Mouse (Mus musculus) heart, postnatal 36 days (tissue): ENCODE measurements around the gene Glt8d2. TPM values are rescaled to one million over a fixed set of nuclear protein-coding genes. Genes with fewer than 3 reads are reported as not detected.
"Not testable (repeated sequence)": the region's sequence is repeated elsewhere in the genome, so short reads cannot be mapped to it uniquely, and the experiment has no call there.

Source experiments
- DNase-seq, 2 experiments: peaks; one replicate each; pipeline ENCODE4 v3.0.0; 2021 to 2022
- intact Hi-C: fragments of 180-260 bp; cut with DNase I; formaldehyde crosslinking; loops from one replicate; pipeline ENCODE4 v1.15.1; 2025
- total RNA-seq, 2 experiments: library from RNA; stranded (reverse); gene quantifications; 2 replicates each; pipeline ENCODE4 v1.2.3; 2021

The Glt8d2 gene
- total RNA-seq, 2 experiments from 2014 or later: 3.7 to 6.2 TPM

DNA sequence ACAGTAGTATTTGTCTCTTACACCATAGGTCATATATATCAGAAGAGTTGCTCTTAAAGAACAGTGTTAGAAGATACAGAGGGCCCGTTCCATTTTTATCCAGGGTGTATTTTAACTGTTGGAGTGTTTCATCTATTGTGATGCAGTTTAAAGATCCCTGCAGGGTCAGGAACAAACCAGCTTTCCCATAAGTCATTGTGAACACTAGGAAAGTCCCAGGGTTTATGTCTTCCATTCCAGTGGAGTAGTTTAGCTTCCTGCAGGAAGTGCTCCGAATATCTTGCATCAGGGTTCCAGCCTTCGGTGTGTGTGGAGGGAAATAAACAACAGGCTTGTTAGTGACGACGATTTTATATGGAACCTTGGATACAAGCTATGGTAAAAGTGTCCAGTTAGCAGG lies 39.2 kb downstream of the Glt8d2 start:
- no peak for DNase-seq
- intact Hi-C loops: no loop called here

DNA sequence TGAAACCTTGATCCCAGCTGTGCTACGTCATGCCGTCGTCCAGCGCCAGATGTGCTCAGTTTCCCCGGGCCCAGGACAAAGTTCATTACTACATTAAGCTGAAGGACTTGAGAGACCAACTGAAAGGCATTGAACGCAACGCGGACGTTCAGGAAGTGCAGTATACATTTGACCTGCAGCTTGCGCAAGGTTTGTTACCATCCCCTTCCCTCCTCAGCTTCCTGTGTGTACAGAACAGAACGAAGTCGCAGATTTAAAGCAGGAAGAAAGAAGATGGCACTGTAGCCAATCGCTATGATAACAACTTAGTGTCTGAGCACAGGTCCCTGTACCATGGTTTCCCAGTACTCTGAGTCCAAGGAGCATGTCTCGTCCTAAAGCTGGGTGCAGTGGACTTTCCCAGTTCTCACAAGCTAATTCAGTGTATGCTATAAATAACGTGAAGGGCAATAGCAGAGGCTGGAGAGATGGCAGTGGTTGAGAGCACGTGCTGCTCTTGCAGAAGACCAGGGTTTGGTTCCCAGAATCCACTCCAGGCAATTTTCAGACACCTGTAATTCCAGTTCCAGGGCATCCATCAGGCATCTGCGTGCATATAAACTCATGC lies 43.1 kb downstream of the Glt8d2 start:
- no peak for DNase-seq
- intact Hi-C loops: no loop called here

DNA sequence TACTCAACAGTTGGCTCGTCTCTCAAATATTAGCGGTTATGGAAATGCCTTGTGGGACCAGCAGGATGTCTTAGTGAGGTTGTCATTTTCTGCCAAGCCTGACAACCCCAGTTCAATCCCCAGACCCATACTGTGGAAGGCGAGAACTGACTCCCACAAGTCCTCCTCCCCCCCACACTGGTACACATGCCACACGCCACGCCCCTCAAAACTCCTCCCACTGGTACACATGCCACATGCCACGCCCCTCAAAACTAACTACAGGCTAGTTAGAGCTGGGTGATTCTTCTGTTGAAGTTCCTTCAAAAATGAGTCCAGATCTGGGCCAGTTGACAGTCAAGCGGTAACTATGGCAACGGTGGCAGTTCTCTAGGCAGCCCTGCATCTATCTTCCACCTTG lies 44.4 kb downstream of the Glt8d2 start:
- no peak for DNase-seq
- intact Hi-C loops: no loop called here

DNA sequence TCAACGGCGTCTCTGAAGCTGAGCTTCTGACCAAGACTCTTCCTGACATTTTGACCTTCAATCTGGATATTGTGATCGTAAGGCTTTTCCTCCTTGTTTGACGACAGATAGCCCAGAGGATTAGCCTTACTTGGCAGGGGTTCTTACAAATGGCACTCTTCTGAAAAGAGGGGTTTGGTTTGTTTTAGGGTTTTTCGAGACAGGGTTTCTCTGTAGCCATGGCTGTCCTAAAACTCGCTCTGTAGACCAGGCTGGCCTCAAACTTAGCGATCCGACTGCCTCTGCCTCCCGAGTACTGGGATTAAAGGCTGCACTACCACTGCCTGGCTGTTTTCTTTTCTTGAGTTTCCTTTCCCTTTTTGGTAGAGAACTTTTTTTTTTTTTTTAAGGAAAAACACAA lies 49.0 kb downstream of the Glt8d2 start:
- DNase-seq: no peak
- intact Hi-C loops: no loop called here

DNA sequence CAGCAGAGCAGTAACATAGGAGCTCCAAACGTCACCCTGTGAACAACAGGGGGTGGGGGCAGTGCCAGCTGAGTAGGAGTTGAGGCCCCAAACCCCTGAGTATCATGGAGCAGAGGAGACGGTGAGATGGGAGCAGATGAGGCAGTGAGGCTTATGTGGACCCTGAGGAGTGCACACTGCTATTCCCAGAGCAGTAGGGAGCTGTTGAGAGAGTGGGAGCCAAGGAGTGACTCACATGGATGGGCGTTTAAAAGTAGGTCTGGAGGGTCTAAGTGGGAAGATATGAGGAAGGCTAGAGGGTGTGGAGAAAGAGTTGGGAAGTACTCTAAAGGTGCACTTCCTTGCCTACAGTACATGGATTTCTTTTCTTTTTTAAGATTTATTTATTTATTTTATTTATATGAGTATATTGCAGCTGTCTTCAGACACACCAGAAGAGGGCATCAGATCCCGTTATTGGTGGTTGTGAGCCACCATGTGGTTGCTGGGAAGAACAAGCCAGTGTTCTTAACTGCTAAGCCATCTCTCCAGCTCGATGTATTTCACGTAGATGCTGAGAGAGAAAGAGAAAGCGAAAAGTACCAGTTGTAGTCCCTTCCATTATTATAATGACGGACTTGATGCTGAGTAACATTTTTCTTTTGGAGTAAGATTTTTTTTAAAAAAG lies 51.3 kb downstream of the Glt8d2 start:
- intact Hi-C loops: no loop called here
- no peak for DNase-seq

DNA sequence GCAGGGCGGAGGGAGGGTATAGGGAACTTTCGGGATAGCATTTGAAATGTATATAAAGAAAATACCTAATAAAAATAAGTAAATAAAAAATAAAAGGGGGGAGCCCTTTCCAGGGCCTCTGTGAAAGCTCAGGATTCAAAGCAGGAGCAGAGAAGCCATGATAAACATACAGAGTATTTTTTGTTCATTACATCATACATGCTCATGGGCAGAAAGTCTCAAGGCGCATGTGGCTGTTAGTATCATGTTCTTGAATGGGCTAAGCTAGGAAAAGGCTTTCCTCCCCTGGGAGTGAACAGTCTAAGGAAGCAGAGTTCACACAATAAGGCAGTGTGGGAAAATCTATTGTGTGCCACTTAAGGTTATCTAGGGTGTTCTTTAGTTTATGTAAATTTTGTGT lies 54.1 kb downstream of the Glt8d2 start:
- no peak for DNase-seq
- intact Hi-C loops: no loop called here

DNA sequence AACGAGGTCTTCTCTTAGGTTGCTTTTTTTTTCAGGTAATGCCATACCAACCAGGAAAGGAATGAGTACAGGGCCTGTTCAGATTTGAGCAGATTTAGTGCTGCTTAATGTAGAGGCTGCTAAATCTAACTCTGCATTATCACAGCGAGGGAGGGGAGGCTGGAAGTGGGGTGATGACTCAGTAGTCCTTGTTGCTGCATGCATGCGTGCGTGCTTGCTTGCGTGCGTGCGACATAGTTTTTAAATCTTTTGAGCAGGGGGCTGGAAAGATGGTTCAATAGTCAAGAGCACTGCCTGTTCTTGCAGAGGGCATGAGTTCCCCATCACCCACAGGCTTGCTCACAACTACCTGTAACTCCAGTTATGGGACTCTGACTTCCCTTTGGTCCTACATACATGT lies 56.1 kb downstream of the Glt8d2 start:
- no peak for DNase-seq
- intact Hi-C loops: no loop called here

DNA sequence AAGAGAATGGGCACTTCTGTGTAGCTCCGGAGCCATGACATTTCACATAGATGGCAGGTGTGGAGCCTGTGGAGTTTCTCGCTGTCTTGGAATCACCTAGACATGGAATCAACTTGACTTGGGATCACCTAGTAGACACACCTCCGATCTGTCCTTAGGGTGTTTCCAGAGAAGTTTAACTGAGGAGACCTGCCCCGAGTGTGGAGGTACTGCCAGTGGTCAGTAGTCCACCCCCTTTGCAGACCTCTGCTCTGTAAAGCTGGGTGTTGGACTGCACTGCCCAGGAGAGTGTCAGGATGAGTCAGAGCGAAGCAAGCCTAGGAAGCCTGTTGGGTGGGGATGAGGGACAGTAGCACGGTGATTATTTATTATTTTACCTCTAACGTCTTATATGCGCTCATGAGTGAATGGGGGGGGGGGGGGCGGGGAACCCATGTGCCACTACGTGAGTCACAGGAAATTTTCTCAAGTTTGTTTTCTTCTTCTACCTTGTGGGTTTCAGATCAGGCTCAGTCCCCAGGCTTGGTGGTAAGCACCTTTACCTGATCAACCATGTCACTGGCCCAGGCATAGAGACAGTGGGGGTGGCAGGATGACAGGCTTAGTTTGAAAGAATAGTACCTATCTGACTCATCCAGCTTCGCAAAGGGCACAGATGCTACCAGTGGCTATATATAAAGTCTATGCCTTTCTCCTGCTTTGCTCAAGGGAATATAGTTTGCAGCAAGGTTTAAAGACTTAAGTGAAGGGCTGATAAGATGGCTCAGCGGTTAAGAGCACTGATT lies 57.8 kb downstream of the Glt8d2 start:
- intact Hi-C loops: no loop called here
- DNase-seq: no peak

DNA sequence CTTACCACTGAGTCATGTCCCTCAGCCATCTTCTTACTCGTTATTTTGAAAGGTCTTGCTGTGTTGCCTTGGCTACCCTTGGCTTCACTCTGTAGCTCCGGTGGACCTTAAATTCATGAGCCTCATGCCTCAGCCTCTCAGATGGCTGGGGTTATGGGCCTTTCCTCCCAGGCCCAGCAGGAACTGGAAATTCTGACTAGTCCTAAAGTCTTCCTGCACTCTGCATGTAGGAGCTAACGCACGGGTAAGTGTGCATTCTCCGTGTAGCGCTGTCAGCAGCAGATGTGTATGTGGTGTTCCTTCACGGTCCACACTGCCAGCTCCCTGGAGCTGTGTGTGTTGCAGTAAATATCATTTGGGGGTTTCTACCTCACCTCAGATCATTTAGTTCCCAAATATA lies 59.3 kb downstream of the Glt8d2 start:
- DNase-seq: no peak

DNA sequence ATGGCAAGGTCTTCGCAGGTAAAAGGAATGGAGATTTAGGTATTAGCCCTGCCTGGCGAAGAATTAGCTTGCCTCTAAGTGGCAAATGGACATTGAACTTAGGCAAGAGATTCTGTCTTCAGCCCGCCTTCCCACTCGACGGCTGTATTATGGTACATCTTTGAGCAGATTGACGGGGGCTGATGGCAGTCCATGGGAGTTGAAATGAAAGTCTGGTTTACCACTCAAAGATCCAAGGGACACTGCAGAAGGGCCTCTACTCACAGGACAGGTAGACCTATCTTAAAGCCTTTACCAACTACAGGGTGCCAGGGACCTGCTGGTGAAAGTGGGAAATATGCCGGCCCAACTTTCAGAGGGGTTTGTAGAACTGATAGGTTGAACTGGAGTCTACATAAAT lies 60.0 kb downstream of the Glt8d2 start:
- no peak for DNase-seq
- intact Hi-C loops: no loop called here

More for the DNA sequence above, 59.3 kb downstream of the Glt8d2 start:
- intact Hi-C loops: no loop called here

DNA sequence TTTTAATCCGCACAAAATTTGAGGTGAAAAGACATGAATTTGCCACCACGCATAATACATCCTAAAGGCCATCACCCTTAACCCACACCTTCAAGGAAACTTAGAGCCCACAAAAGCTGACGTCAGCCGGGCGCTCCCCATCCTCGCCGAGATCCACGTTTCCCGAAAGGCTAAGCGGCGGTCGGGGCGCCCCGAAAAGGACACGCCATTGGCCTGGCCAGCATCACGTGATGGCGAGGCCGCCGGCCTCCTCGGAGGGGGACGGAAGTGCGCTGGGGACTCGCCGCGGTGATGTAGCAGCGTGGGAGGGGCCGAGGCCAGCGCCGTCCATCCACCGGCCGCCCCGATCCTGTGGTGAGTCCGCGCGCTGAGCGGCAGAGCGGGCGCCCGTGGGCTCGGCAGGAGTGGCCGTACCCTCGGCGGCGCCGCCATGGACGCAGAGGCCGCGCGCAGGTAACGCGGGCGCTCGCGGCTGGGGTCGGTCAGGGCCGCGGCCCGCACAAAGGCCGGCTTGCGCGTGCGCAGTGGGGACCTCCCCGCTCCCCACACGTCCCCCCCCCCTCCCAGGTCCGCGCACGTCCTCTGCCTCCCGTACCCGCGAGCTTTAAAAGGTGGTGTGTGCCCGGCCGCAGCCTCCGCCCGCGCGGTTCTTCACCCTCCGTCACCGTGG lies 60.7 kb downstream of the Glt8d2 start, which contains the start of gene Tdg:
TSS of gene Tdg (plus strand) at position 243 of the 670 bp plus-strand sequence.
- DNase-seq: peak; percentile 84 to 90
- intact Hi-C loops: loop anchor here (5.0 kb wide), 1 partner anchor 68 kb away; the partner anchor contains the start of gene Hcfc2

DNA sequence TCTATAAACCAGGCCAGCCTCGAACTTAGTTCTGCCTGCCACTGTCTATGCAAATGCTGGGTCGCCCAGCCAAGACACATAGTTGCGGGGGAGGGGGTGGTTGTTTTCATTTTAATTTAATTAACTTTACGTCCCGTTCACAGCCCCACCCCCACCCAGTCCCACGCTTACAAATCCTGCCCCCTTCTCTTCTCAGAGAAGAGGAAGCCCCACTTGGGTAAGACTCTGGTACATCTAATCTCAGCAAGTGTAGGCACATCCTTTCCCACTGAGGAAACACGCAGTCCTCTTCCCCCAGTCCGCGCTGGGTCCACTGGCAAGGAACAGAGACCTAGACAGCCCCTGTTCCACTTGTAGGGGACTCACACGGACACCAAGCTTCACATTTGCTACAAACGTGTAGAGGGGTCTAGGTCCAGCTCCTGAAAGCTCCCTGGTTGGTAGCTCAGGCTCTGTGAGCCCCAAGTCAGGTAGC lies 61.3 kb downstream of the Glt8d2 start:
- DNase-seq: no peak
- intact Hi-C loops: loop anchor here (5.0 kb wide), 1 partner anchor 68 kb away; the partner anchor contains the start of gene Hcfc2

DNA sequence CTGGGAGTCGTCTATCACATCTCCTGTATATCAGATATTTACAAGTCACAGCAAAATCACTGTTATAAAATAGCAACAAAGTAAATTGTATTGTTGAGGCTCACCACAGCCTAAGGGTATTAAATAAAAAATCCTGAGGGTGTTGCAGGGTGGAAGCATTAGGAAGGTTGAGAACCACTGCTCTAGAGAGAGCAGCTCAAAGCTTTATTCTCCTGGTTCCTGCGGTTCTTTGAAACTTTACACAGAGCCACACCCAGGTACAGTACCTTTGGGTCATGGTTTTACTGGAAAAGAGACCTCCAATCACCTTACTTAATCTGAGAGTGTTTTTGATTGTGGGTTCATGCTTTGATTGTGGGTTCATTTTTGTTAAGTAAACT lies 66.9 kb downstream of the Glt8d2 start:
- DNase-seq, intact Hi-C loops: not testable (repeated sequence)

DNA sequence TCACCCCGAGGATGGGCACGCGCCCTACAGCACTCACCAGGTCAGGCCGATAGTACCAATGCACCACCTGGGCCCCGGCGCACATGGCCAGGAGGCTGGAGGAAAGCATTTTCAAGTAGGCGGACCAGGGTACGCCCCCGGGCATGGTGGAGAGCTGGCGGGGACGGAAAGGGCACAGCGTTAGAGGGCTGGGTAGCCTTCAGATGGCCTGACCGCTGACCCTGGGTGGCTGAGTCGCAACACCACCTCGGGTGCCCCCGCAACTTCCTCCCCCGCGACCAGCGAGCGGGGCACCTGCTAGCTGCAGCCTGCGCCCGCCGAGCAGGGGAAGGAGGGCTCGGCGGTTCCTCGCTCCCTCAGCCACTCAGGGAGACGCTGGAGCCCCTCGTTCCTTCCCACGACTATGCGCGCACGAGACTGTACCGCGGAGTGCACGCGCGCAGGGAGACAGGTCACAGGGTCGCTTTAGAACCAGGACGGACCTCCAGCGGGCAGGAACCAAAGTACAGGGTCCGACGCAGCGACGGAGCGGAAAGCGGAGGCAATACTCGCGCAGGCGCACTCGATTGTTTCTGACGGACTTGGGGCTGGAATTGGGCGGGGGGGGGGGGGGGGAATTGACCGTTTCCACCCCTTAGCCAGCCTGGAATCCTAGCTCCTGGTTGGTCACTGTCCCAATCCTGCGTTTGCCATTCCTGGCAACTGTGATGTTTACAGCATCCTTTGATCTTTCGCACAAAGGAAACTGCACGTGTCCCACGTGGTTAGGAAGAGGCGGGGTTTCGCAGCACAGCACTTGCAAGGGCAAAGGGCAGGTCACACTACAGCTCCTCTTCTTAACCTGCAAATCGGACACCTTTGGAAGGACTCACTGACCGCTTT lies 67.5 kb downstream of the Glt8d2 start, which contains the start of gene 1190007I07Rik:
TSS of gene 1190007I07Rik (minus strand) at position 558 of the 882 bp plus-strand sequence.
- intact Hi-C loops: no loop called here
- peak; percentile 89 for DNase-seq

DNA sequence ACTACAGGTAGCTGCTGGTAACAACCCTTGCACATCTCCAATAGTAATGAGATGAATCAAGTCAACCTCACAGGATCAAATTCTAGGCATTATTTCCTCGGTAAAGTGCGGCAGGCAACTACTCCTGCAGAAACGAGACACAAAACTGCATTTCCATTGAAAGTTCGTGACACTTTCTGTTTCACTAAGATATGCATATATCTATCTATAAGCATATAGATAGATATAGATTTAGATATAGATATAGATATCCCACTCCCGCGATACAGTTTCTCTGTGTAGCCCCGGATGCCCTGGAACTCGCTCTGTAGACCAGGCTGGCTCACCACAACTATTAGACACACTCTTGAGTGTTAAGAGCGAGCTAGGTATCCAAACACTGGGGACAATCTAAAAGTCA lies 68.2 kb downstream of the Glt8d2 start:
- intact Hi-C loops: no loop called here
- no peak for DNase-seq

Other genes starting within 250 kb of the Glt8d2 start
- gene Gm1553, start 198.0 kb downstream of the Glt8d2 start, total RNA-seq: not detected
- 10 to 100 TPM; 25.3 to 28.8 TPM for gene 1190007I07Rik, start 67.4 kb downstream of the Glt8d2 start, total RNA-seq
- gene Tdg, start 60.8 kb downstream of the Glt8d2 start, total RNA-seq: 10 to 100 TPM; 13.0 to 14.7 TPM
- gene Hcfc2, start 5.5 kb upstream of the Glt8d2 start, total RNA-seq: 10 to 100 TPM; 28.3 to 30.8 TPM
- 10 to 100 TPM; 13.3 to 15.5 TPM for gene Nfyb, start 73.5 kb upstream of the Glt8d2 start, total RNA-seq
- gene Txnrd1, start 143.3 kb upstream of the Glt8d2 start, total RNA-seq: 10 to 100 TPM; 49.3 to 63.5 TPM
- 1 to 10 TPM in 1 of 2 experiments, under 1 TPM in 1; 0.69 to 1.5 TPM for gene Eid3, start 176.0 kb upstream of the Glt8d2 start, total RNA-seq